Mouse (Mus musculus) liver, embryonic 14.5 days (tissue): ENCODE measurements around the gene Snx20. TPM values are rescaled to one million over a fixed set of nuclear protein-coding genes. Genes with fewer than 3 reads are reported as not detected.

Source experiments
- ATAC-seq: fragments of 200-750 bp; cut with Nextera tagmentation; 2 replicates; pipeline ENCODE4 v1.8.0; 2017; ENCODE audit warnings: moderate number of reproducible peaks, mild to moderate bottlenecking, moderate library complexity; ENCODE audit not compliant: insufficient read depth
- DNase-seq, 3 experiments: peaks; one replicate each; pipeline ENCODE4 v3.0.0-alpha.2; 2012 to 2013; ENCODE audit warnings: low read depth in 3 of 3, low spot score in 3 of 3
- H3K27ac ChIP-seq: fragments of 300-500 bp; sonication (generic); 2 replicates; pipeline ENCODE4 v1.5.1; 2014; ENCODE audit warnings: moderate library complexity, mild to moderate bottlenecking, control low read depth, inconsistent platforms
- H3K27me3 ChIP-seq: fragments of 300-500 bp; sonication (generic); 2 replicates; pipeline ENCODE4 v1.6.1; 2014; ENCODE audit warnings: mild to moderate bottlenecking, low read length, moderate library complexity; ENCODE audit not compliant: control insufficient read depth, insufficient read depth
- H3K36me3 ChIP-seq: fragments of 300-500 bp; sonication (generic); replicated peaks from 2 replicates; pipeline ENCODE4 v1.6.1; 2014; ENCODE audit warnings: low read depth; ENCODE audit not compliant: control insufficient read depth, insufficient read depth
- H3K4me1 ChIP-seq, 2 experiments: fragments of 200-500 bp in 1 of 2; fragments of 300-500 bp in 1 of 2; sonication (generic) in 1 of 2; replicated peaks; 2 replicates each; pipeline ENCODE4 v1.6.1; 2012 to 2014; ENCODE audit warnings: antibody characterized with exemption in 1 of 2, inconsistent platforms in 1 of 2, low read length in 1 of 2; ENCODE audit not compliant: control insufficient read depth in 2 of 2, insufficient read depth in 2 of 2
- H3K4me2 ChIP-seq: fragments of 300-500 bp; sonication (generic); 2 replicates; pipeline ENCODE4 v1.6.1; 2014; ENCODE audit warnings: low read depth, mild to moderate bottlenecking, control low read depth, moderate library complexity
- H3K4me3 ChIP-seq, 2 experiments: fragments of 200-500 bp in 1 of 2; fragments of 300-500 bp in 1 of 2; sonication (generic) in 1 of 2; 2 replicates each; pipeline ENCODE4 v1.5.1; 2012 to 2014; ENCODE audit warnings: low read depth in 2 of 2, low read length in 2 of 2, mild to moderate bottlenecking in 2 of 2, control low read depth in 1 of 2, inconsistent platforms in 1 of 2, moderate library complexity in 1 of 2; ENCODE audit not compliant: insufficient read depth in 1 of 2
- H3K9ac ChIP-seq: fragments of 300-500 bp; sonication (generic); replicated peaks from 2 replicates; pipeline ENCODE4 v1.6.1; 2014; ENCODE audit warnings: mild to moderate bottlenecking, control low read depth, moderate library complexity
- H3K9me3 ChIP-seq: fragments of 300-500 bp; sonication (generic); 2 replicates; pipeline ENCODE4 v1.6.1; 2016; ENCODE audit warnings: low read length, mixed read lengths; ENCODE audit not compliant: control insufficient read depth
- CTCF ChIP-seq: IDR thresholded peaks from 2 replicates; pipeline ENCODE4 v1.5.1; 2016; ENCODE audit warnings: antibody characterized with exemption, low read depth, control low read depth
- EP300 ChIP-seq: IDR thresholded peaks from 2 replicates; pipeline ENCODE4 v1.6.1; 2016; ENCODE audit warnings: antibody characterized with exemption, low read depth
- WGBS: fragments of 180-500 bp; shearing (Covaris S2); extraction: QIAGEN DNeasy Blood & Tissue Kit; methylation state at CpG from one replicate; pipeline ENCODE4 v1.1.7; 2014; ENCODE audit not compliant: insufficient replicate concordance; 5-methylcytosine and 5-hydroxymethylcytosine counted together
- polyA plus RNA-seq, 2 experiments: library from polyadenylated mRNA; depleted of rRNA in 1 of 2; stranded (reverse) in 1 of 2; unstranded in 1 of 2; fragments of >200 nt; fragmentation: Nextera tagmentation in 1 of 2; extraction: Ambion mirVana in 1 of 2; gene quantifications; 2 replicates each; pipeline versions ENCODE4 v1.2.1 to v1.2.3; 2012 to 2014

The Snx20 gene
- polyA plus RNA-seq, 2 experiments, result 2.5 to 3.0 TPM

DNA sequence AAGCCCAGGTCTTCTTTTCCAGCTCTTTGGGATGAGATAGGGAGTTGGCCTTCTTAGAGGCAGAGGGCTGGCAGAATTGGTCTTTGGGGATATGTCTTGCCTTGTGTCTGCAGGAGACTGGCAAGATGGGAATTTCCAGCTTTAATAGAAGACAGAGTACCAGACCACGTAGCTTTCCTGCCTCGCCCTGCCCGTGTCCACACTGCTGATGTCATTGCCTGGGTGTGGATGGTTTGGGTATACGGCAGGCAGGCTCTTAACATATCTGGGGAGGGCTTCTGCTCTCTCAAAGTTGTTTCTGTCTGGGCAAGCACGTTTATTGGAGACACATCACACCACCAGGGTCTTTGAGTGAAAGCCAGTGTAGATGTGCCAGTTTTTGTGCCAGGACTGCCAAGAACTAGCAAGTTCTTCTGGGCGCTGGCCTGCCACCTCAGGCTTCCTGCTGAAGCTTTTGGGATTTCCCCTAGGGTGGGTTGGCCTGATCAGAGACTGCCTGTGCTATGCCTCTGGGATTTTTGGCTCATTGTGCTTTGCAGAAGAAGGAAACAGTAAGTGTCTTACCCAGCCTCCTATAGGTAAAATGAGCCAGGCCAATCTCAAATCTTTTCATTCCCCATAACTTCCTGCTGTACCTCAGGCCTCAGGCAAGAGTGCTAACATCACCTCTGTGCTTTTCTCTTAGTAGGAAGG is 14.2 kb upstream of the Snx20 start:
- DNase-seq (no peak), ATAC-seq (no peak)
- no peak overlapping the region for H3K9ac ChIP-seq
- no peaks in the 10 kb centered on the region for H3K4me1 ChIP-seq
- WGBS, result 45% methylated on average over 6 of the region's 6 CpGs
- no peak for TF ChIP-seq CTCF
- no peaks in the 10 kb centered on the region for H3K36me3 ChIP-seq
- no peaks in the 10 kb centered on the region for H3K9me3 ChIP-seq
- H3K27ac ChIP-seq, result no peak overlapping the region
- H3K27me3 ChIP-seq, result no peaks in the 10 kb centered on the region
- no peak overlapping the region for H3K4me3 ChIP-seq
- H3K4me2 ChIP-seq, result no peak overlapping the region

DNA sequence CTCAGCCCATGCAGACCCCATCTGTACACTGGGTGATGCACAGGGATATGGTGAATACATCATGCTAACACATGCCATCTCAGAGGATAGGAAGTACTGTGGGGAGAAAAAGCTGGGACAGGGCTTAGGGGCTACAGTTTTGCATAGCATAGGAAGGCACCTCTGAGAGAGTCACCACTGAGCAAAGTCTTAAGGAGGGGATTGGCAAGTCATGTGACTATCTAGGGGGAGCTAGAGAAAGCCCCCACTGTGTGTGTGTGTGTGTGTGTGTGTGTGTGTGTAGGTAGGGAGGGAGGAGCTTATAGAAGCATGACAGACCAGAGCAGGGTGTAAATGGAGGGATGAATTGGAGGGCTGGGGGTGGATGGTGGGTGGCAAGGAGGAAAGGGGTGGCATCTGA is 12.4 kb upstream of the Snx20 start:
- Histone ChIP-seq H3K27me3 (no peaks in the 10 kb centered on the region), H3K4me3 (no peak overlapping the region), H3K27ac (no peak overlapping the region), H3K9me3 (no peaks in the 10 kb centered on the region), H3K9ac (no peak overlapping the region), H3K4me1 (no peaks in the 10 kb centered on the region), H3K36me3 (no peaks in the 10 kb centered on the region), H3K4me2 (no peak overlapping the region)
- no peak for DNase-seq
- TF ChIP-seq EP300, result no peak
- TF ChIP-seq CTCF, result no peak
- no peak for ATAC-seq

DNA sequence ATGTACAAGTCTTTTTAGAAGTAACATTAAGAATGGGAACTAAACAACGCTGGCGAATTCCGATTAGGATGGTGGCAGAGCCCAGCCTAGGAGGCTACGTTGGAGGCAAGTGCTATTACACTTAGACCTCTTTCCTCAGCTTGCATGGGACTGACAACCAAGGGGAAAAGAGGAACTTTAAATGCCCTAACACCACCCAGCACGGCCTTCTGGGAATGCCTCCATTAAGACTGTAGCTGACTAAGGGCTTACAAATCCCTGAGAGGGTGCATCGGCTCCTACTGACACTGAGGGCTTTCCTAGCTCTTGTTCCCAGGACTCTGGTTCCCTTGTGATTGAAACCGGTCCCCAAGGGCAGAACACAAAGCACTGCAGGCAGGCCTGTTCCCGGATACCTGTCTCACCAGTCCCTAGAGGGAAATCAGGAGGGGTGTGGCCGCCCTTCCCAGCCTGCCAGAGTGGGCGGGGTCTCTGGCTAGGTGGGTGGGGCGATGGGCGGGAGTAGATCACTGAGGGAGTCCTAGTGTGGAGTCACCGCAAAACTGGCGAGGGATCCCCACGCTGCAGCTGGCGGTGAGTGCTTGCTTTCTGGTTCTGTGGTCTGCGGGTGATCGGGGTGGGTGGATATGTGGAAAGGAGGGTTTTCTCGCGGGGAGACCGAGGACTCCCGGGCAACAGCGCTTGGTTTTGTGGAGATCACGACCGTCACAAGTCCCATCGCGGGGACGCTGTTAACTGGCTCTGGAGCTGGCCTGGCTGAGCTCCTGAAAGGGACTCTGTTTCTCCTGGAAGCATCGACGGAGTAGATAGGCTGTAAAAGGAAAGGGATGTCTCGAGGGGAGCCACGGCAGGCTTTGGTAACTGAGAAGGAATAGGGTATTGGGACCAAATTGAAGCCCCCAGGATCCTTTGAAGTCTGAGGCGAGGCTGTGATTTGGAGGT is 11.2 kb upstream of the Snx20 start, which contains the start of gene Nod2:
Gene Nod2 (plus strand): TSS at position 479 of the 942 bp plus-strand sequence.
- DNase-seq (peak in 1 of 3 experiments; percentile 44), ATAC-seq (peak; percentile 63; the same call in 1 of the 2 replicates)
- H3K9me3 ChIP-seq, result no peaks in the 10 kb centered on the region
- H3K36me3 ChIP-seq, result no peaks in the 10 kb centered on the region
- H3K27ac ChIP-seq, result no peak within 1 kb of the TSS
- WGBS, result 9% methylated on average over 33 of the region's 33 CpGs
- no peak within 1 kb of the TSS for H3K9ac ChIP-seq
- peak within 1 kb of the TSS; percentile 46 for H3K4me2 ChIP-seq
- H3K4me3 ChIP-seq, result peak within 1 kb of the TSS; percentile 15 to 24; a peak in 3 of 4 replicates
- H3K4me1 ChIP-seq, result no peaks in the 10 kb centered on the region
- TF ChIP-seq EP300, result no peak
- TF ChIP-seq CTCF, result no peak
- no peaks in the 10 kb centered on the region for H3K27me3 ChIP-seq

DNA sequence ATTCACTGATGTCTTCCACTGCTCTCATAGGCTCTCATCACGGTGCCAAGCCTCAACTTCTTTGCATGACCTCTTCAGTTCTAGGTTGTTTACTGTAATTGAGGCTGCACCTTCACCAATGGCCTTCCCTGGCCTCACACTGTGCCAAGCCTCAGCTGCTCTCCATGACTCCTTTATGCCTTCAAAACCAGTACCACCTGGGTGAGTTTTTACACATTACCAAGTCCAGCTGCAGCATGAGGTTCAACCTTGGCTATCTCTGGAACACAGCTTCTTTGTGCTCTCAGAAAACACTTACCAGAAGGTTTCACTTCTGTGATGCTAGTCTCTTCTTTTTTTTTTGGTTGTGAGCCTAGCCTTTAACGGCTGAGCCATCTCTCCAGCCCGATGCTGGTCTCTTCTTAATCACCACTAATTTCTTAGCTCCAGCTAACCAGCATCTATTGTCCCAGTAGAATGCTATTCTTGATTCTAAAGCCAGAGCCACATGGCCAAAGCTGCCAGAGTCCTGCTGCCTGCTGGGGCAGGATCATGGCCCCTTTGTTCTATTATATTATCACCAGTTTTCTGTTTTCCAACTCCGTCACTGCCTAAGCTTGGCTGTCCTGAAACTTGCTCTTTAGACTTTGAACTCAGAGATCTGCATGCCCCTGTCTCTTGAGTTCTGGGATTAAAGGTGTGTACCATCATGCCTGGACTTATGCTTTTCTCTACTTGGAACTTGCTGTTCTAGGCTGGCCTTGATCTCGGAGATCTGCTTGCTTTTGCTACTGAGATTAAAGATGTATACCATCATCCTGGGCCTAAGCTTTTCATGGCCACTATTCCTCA is 7.0 kb upstream of the Snx20 start:
- no peak for ATAC-seq

More for the DNA sequence above, 7.0 kb upstream of the Snx20 start:
- TF ChIP-seq CTCF (no peak), EP300 (no peak)
- H3K4me2 ChIP-seq, result no peak overlapping the region
- DNase-seq, result no peak
- no peak overlapping the region for H3K27ac ChIP-seq
- H3K9ac ChIP-seq, result no peak overlapping the region
- no peak overlapping the region for H3K4me3 ChIP-seq
- no peaks in the 10 kb centered on the region for H3K36me3 ChIP-seq
- no peaks in the 10 kb centered on the region for H3K4me1 ChIP-seq
- no peaks in the 10 kb centered on the region for H3K27me3 ChIP-seq
- WGBS, result 60% methylated on average over 5 of the region's 5 CpGs
- H3K9me3 ChIP-seq, result no peaks in the 10 kb centered on the region
